Mouse (Mus musculus) 3134 (cell line): ENCODE results near the gene Perp.

Experiments
- DNase-seq: peaks from one replicate; pipeline ENCODE4 v3.0.0-alpha.2; 2011; ENCODE audit warnings: low spot score; ENCODE audit not compliant: insufficient read length; ENCODE audit errors: extremely low read depth

The Perp gene

GRCm38 (mm10) chr10:18861418-18861817 lies 16.6 kb downstream of the Perp start:
- no peak for DNase-seq

- DNase-seq: peak; percentile 60
These were observed 18.5 kb downstream of the Perp start for GRCm38 (mm10) chr10:18863332-18863731.

- no peak for DNase-seq
These were observed 19.9 kb downstream of the Perp start for GRCm38 (mm10) chr10:18864753-18865152.

GRCm38 (mm10) chr10:18870990-18871389 lies 26.2 kb downstream of the Perp start:
- no peak for DNase-seq

- no peak for DNase-seq
These were observed 31.4 kb downstream of the Perp start for GRCm38 (mm10) chr10:18876211-18876610.

GRCm38 (mm10) chr10:18878111-18878510 lies 33.3 kb downstream of the Perp start:
- no peak for DNase-seq

- DNase-seq: no peak
These were observed 34.3 kb downstream of the Perp start for GRCm38 (mm10) chr10:18879160-18879559.

- no peak for DNase-seq
These were observed 34.9 kb downstream of the Perp start for GRCm38 (mm10) chr10:18879690-18880089.

- no peak for DNase-seq
These were observed 37.4 kb downstream of the Perp start for GRCm38 (mm10) chr10:18882190-18882589.

GRCm38 (mm10) chr10:18886918-18887625 lies 42.3 kb downstream of the Perp start:
- no peak for DNase-seq

- DNase-seq: no peak
These were observed 43.9 kb downstream of the Perp start for GRCm38 (mm10) chr10:18888751-18889150.

GRCm38 (mm10) chr10:18889255-18889654 lies 44.4 kb downstream of the Perp start:
- no peak for DNase-seq

- no peak for DNase-seq
These were observed 46.3 kb downstream of the Perp start for GRCm38 (mm10) chr10:18891110-18891509.

GRCm38 (mm10) chr10:18892102-18892501 lies 47.3 kb downstream of the Perp start:
- no peak for DNase-seq

GRCm38 (mm10) chr10:18894259-18895166 lies 49.7 kb downstream of the Perp start:
- DNase-seq: no peak

- no peak for DNase-seq
These were observed 59.3 kb downstream of the Perp start for GRCm38 (mm10) chr10:18904108-18904507.
